Mouse (Mus musculus): ENCODE data around the gene Abcb1b.

DNA sequence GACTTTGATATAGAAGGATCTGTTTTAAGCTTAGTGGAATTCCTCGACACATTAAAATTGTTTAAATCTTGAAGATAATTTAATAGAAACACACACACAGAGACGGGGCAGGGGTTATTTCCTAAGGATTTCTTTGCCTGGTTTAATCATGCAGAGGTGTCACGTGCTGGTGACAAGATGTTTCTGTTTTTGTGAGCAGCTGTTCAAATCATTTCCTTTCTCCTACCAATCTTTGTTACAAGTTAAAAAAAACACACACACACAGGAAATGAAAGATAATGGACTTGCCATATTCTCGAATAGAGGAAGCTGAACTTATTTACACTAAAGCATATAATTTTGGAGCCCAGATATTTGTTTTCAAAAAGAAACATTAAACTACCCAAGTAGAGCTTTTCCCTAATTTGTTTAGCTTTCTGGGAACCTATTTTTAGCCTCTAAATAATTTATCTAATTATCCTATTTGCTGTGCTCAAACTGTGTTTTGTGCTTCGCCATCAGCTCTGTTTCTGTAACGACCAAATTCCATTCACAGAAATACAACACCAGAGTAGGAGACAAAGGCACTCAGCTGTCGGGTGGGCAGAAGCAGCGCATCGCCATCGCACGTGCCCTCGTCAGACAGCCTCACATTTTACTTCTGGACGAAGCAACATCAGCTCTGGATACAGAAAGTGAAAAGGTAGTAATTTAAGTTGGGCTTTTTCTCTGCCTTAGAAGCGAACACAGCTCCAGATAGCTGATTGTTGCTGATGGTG lies 65.8 kb downstream of the Abcb1b start:
- TF ChIP-seq CTCF (IDR thresholded peaks at IDR 0.05; ENCODE audit: borderline replicate concordance, insufficient read depth, low read length) (no peak), POLR2A (IDR thresholded peaks at IDR 0.05; ENCODE audit: low read depth, low read length) (no peak)
